Mouse (Mus musculus) left cerebral cortex, adult 11 months (tissue): Measurements from ENCODE around the gene Rreb1.

Experiments
- DNase-seq: peaks from one replicate; pipeline ENCODE4 v3.0.0; 2022; ENCODE audit warnings: low spot score

Gene Rreb1

GRCm38 (mm10) chr13:37944306-37944705 lies 166.1 kb downstream of the Rreb1 start:
- no peak for DNase-seq

GRCm38 (mm10) chr13:37945392-37945791 lies 167.2 kb downstream of the Rreb1 start:
- DNase-seq = no peak

GRCm38 (mm10) chr13:37946734-37947133 lies 168.5 kb downstream of the Rreb1 start:
- peak; percentile 65 for DNase-seq

- DNase-seq = no peak
Observed at GRCm38 (mm10) chr13:37952981-37953380, 174.8 kb downstream of the Rreb1 start.

- no peak for DNase-seq
Observed at GRCm38 (mm10) chr13:37954318-37954717, 176.1 kb downstream of the Rreb1 start.

- no peak for DNase-seq
Observed at GRCm38 (mm10) chr13:37958498-37959238, 180.5 kb downstream of the Rreb1 start.

GRCm38 (mm10) chr13:37959239-37959907 lies 181.2 kb downstream of the Rreb1 start:
- no peak for DNase-seq

GRCm38 (mm10) chr13:37959936-37960335 lies 181.7 kb downstream of the Rreb1 start:
- DNase-seq = no peak

GRCm38 (mm10) chr13:37962541-37962940 lies 184.3 kb downstream of the Rreb1 start:
- no peak for DNase-seq

GRCm38 (mm10) chr13:37963354-37964007 lies 185.3 kb downstream of the Rreb1 start:
- peak; percentile 68 for DNase-seq

- no peak for DNase-seq
Observed at GRCm38 (mm10) chr13:37964128-37965087, 186.2 kb downstream of the Rreb1 start.

- DNase-seq = no peak
Observed at GRCm38 (mm10) chr13:37965126-37965914, 187.1 kb downstream of the Rreb1 start.

- DNase-seq = no peak
Observed at GRCm38 (mm10) chr13:37966256-37967051, 188.3 kb downstream of the Rreb1 start.

- DNase-seq = no peak
Observed at GRCm38 (mm10) chr13:37967052-37967437, 188.8 kb downstream of the Rreb1 start.

GRCm38 (mm10) chr13:37967565-37967964 lies 189.4 kb downstream of the Rreb1 start:
- DNase-seq = no peak

GRCm38 (mm10) chr13:37969337-37969736 lies 191.1 kb downstream of the Rreb1 start:
- peak; percentile 73 for DNase-seq

GRCm38 (mm10) chr13:37969988-37970387 lies 191.8 kb downstream of the Rreb1 start:
- DNase-seq = no peak

- no peak for DNase-seq
Observed at GRCm38 (mm10) chr13:37970887-37971530, 192.8 kb downstream of the Rreb1 start.

GRCm38 (mm10) chr13:37974036-37974435 lies 195.8 kb downstream of the Rreb1 start:
- DNase-seq = no peak

- DNase-seq = no peak
Observed at GRCm38 (mm10) chr13:37974731-37975130, 196.5 kb downstream of the Rreb1 start.
